Mouse (Mus musculus): ENCODE results near the gene Ifnab. TPM values are rescaled to one million over a fixed set of nuclear protein-coding genes. Genes with fewer than 3 reads are reported as not detected.

Ifnab gene
- not detected for total RNA-seq (2021)
- long read RNA-seq, experiment 1 = 0 reads
- long read RNA-seq, experiment 2 = 0 reads

DNA sequence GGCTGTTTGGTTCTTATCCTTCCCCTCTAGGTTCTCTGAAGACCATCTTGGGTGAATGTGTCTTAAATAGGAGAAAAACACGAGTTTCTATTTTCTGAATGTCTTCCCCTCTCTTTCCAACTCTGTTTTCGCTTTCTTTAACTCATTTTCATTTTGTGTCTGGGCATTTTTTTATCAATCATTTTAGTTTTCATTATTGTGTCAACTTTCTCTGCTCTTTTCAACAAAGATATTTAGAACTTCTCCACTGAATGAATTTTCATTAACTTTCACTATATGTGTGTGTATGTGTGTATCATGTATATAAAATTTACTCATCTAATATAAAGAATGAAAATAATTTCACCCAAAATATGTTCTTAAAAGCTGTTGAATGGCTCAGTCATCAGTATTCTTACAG is at the start of gene Ifnab:
Gene Ifnab (minus strand): TSS at position 101 of the 400 bp plus-strand sequence.
- DNase-seq = no peak

DNA sequence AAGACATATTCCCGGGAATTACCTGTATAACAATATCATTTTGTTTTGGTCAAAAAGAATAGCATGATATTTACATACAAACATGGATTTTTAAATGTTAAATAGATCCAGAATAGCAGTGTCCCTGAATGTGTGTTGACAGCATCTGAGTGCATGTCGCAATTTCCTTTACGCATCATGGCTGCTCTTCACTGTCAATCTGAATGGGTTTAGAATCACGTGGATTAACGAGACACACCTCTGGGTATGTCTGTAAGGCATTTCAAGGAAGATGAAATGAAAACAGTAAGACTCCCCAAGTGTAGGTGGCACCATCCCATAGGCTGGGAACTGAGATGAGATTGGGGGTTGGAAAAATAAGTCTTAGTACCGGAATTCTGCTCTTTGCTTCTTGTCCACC is 47.9 kb upstream of the Ifnab start:
- DNase-seq = no peak

DNA sequence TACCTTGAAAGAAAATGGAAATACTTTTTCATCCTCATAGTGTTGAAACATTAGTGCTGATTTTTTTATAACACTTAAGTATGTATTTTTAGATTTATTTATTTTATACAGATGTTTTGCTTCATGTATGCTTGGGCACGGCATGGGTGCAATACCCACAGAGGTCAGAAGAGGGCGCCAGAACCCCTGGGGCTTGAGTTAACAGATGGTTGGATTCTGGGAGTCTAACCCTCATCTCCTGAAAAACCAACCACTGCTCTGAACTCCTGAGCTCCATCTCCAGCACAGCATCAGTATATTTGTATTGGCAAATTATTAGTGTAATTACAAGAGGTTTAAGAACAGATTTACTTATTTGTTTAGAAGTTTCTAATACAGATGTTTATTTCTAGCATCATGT is 47.3 kb upstream of the Ifnab start:
- DNase-seq = peak; percentile 74 to 78

DNA sequence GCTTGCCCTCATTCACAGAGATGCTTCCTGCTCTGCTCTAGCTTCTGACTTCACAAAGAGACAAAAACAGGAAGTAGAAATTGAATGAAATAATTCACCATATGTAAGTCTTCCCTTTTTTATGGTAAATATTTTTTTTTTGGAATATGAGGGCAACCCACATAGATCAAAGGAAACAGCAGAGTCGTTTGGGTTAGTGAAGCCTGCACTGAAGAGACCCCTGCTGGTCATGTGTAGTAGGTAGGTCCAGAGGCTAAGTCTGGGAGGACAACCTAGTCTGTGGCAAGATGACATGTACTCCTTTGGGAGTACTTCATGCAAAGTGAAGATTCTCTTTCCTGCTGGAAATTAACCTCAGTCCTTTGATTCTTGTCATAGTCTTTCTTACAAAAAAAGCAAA is 36.2 kb upstream of the Ifnab start:
- DNase-seq = peak; percentile 30 to 65

DNA sequence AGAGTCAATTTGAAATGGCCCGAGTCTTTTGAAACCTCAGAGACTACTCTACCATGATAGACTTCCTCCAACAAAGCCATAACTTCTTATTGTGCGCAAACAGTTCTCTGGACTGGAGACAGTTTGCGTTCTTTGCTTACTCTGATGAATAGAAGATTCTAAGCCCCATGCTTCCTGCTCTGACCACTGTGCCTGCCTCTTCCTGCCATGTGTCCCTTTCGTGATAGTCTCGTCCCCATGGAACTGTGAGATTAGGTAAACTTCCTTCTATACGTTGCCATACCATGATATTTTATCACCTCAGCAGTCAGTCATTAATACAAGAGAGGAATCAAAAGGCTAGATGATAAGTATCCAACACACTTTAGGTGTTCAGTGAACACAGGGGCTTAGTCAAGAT is 35.6 kb upstream of the Ifnab start:
- DNase-seq = no peak

DNA sequence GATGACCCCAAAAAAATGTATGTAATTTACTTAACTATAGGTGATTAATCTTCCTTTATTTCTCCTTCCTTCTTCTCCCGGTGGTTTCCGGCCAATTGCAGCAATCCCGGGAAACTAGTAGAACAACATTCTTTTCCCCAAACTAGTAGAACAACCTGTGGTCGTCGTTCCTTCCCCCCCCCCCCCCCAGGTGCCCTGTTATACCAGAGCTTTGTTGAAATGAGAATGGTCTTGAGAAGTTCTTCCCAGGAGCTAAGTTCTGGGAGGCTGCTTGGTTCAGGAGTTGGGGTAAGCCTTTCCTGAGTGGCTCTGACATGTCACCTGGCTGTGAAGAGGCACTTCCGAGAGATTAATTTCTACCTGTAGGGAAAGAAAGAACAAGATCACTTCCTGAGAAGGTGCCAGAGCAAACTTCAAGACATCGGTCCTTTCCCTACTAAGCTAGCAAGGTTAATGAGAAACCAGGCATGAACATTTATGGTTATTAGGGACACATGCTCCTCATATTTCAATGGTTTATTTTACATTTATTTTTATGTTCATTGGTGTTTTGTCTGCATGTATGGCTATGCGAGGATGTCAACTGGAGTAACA is 32.4 kb upstream of the Ifnab start:
- DNase-seq = no peak

DNA sequence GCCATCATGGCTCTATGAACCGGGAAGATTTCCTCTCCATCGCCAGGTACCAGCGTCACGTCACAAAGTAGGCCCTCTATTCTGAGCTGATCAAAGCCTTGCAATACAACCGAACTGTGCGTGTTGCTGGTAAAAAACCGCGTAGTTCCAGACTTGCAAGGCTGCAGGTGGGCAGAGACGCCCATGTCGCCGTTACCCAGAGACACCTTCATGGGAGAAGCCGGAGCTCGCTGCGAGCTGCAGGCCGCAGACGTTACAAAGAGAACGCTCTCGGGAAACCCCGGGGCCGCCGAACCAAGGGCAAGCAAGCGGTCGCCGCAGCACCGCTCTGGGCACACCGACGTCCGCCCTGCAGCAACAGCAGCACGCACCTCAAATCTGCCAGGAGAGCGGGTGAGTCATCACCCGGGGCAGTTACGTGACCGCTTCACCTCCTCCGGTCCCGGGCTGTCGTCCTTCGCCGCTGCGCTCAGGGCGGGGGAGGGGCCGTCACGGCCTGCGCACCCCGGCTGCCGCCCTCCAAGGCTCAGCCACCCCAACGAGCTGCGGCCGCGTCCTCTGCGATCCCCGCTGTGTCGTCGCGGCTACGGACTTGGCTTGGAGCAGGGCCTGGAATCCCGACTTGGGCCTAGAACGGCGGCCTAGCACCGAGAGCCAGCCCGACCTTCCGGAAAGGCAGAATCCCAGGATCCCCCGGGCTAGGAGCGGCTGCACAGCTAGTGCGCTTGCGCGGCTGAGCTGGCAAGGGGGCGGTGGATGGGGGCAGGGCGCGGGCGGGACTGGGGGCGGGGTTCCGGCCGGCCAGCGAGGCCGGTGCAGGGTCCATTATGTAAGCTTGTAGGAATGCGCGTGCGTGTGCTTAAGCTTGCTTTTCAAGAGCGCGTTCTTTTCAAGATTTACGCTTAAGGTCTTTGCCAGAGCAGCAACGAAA is 30.9 kb upstream of the Ifnab start, which contains the start of the genes Gm26566 and Klhl9:
Gene Gm26566 (plus strand): TSS at position 15 of the 931 bp plus-strand sequence.
Gene Klhl9 (minus strand): TSS at position 675 of the 931 bp plus-strand sequence.
- DNase-seq = peak; percentile 94 to 96

DNA sequence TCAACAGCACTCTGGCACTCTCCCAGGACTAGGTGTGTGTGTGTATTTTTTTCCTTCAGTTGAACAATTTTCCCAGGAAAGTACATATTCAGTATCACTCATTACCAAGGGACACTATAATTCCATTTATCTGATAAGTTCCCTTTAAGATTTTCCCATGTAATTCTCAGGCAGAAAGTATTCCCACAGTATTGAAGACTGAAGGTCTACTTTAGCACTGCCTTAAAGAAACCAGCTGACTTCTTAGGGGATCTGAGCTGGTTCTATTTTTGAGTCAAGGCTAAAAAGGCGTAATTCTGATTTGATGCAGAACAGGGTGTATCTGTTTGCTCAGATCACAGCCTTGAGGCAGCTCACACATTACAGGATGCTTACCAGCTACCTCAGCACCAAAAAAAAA is 27.6 kb upstream of the Ifnab start:
- DNase-seq = no peak

DNA sequence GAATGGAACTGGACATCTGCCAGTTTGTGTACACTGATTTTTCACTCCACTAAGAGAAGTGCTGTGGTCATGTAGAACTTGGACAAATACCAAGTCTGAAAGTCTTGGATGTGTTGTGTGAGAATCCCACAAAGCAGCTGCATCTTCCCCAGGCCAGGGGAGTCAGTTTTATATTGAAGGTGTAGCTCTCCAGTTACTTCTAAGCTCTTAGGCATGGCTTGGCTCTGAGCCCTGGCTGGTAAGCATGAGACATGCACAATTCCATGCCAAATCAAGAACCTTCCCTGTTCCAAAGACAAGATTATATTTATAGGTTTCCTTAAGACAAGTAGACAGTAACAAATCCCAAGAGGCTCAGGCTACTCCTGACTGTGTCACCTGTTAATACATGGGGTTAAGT is 23.9 kb upstream of the Ifnab start:
- DNase-seq = peak; percentile 41 to 56

DNA sequence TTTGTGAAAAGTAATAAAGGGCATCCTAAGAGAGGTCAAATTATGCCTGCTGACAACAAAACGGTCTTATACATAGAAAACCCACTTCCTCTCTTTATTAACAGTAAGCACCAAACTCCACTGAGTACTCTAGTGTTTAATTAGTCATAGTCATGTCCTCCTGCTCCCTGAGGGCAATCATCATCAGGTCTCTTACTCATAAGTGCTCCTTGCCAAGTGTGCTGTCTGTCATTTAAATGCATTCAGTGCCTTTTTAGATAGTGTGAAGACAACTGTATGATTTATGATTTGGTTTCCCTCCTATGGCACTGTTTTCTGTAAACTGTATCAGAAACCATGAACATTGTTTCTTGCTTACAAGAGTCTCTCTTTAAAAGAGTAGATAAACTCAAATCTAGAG is 23.1 kb upstream of the Ifnab start:
- peak; percentile 4 to 18 for DNase-seq

DNA sequence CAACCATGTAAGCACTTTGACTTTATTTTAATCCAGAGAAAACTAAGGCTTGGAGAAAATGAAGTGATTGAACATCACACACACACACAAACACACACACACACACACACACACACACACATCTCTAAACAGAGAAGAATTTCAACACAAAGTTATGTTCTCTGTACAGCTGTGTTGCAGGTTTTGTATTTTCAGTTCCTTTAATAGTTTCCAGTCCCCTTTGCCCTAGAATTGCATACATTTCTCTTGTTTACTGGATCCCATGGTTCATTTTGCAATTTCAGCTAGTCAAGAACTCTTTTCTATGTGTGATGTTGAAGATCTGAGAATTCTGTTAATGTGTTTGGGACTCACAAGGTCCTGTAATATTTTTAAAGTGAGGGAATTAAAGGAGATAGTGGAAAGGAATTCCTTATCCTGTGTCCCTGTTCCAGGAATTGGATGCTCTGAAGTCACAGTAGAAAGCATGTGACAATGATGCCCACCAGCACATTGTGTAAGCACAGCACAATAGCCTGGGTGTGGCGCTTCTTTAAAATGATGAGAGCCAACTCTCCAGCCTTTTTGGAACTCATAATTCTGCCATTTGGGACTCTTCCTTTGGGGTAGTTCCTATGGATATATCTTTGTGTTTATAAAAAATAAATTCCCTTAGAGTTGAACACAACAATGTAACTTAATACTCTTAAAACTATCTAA is 16.1 kb upstream of the Ifnab start:
- DNase-seq = no peak

DNA sequence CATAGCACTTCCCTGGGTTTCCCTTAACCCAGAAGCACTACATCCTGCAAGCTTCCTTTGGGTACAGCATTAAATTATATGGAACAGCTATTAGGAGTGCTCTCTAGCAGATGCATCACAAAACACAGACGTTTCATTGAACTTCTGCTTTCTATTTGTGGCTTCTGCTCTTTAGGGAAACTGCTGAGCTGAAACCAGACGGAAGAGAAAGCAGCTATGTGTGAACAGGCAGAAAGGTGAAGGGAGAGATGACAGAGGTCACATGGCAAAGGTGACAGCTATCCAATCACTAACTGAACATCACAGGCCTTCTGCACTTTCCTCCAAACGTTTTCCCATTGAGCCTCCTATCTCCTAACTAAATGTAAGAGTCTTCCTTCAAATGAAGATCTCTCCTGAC is 14.8 kb upstream of the Ifnab start:
- no peak for DNase-seq

DNA sequence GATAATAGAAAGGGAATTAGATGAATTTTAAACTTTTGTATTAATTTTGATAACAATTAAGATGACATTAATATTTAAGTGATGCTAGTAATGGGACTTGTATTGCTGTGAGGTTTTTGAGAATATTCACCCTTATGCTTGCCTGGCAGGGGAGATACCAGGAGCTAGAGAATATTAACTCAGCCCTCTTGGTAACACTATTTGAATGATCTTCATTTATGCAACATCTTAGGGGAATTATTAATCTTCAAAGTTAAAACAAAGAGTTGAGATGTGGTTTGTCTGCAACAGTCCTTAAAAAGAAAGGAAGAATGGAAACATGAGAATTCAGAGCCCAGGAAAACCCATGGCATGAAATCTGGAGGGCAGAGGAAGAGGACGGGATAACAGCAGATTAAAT is 8.1 kb upstream of the Ifnab start:
- no peak for DNase-seq

DNA sequence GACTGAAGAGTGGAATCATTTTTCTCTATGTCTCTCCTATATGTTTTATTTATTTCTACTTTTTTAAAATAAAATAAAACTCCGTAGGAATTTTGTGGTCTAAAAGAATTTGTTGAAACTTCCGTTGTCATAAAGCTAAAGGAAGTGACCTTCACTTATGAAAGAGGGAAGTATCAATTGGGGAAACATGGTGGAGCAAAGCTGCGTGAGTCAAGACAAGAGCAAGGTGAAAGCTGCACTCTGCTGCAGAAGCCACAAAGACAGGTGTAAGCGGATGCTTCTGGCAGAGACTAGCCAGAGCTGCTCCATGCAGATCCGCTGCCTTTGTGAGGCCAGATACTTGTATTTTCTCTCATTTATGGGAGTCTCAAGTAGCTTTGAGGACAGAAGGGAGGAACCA is 7.6 kb upstream of the Ifnab start:
- no peak for DNase-seq

DNA sequence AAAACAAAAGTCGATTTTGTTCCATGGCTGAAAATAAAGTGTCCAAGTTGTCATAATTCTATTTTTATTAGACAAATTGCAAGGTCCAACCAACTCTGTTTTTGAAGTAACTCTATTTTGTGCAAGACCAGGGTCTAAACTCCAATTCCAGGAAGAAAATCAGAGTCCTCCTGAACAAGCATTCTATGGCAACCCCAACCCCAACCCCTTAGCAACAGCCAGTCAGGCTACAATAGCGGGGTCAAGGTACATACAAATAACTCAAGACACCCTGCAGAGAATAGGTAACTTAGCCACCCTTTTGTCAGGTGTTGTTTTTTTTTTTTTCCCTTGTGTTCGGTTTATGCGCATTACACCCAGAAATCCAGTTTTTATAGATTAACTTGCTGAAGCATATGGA is 6.6 kb upstream of the Ifnab start:
- DNase-seq = no peak

DNA sequence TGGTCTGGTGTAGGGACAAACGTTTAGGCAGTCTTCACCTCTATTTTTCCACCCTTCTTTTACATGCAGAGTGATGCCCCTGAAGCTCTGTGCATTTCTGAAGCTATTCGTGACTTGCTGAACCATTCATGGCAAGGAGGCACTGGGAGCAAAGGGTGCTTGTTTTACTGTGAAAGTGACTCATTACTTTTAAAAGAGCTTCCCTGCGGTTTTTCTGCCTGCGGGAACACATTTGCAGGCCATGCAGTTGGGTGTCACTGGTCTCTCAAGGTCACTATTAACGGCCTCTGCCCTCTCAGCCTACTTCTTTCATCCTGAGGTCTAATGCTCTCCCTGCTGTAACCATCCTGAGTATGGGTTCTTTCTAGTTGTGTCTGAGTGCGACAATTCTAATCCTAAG is 5.9 kb upstream of the Ifnab start:
- DNase-seq = no peak

DNA sequence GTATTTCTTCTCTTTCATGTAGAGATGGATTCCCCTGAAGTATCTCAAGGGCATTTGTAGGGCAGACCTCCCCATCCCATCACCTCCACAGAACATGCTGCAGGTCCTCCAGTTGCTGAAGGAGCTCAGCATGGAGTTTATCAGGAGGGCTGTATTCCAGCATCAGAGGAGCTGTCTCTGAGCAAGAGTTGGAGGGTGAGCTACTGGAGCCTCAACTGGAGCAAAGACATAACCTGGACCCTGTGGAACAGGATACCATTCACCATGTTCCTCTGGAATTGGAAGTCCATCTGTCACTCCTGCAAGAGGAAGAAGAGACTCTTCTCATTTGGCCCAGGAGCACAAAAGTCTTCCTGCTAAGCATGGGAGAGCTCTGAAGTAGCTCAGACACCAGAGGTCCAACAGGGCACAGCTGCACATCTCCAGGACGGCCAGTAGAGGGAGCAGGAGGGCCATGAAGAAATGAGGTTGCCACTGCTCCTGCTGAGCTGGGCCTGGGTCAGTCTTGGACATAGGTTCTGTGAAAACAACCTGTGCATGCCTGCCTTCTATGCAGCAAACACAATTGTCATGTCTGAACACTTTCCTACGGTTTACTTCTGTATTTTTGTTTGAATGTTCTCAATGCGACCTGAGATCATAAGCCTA is 5.2 kb upstream of the Ifnab start:
- peak; percentile 75 to 83 for DNase-seq

DNA sequence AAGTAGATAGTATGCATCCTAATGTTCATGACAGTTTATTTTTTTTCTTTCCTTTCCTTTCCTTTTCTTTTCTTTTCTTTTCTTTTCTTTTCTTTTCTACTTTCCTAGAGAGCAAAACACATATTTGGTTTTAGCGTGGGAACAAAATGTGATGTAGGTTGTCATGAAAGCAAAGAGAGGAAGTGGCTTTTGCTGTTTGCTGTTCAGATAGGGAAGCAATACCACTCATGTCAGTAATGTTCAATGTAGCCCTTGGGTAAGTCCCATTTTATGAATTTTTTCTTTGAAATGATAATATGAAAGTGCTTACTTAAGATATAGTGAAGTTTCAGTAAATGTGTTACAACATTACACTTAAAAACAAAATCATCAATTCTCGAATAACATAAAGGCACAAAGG is 2.2 kb upstream of the Ifnab start:
- DNase-seq = no peak

DNA sequence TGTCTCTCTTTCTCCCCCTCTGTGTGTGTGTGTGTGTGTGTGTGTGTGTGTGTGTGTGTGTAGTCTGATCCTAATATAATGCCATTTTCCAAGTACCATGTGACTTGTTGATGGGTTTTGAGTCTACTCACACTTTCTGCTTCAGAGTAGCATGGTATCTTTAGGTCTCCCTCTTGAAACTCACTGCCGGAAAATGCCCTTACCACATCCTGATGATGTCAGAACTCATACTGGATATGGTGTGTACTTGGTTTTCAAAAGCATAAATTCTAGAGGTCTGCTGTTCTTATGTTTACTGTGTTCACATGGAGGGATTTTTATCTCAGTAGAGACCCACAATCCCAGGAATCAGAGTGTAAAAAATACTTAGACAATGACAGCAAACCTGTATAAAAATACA is 1.4 kb upstream of the Ifnab start:
- no peak for DNase-seq

DNA sequence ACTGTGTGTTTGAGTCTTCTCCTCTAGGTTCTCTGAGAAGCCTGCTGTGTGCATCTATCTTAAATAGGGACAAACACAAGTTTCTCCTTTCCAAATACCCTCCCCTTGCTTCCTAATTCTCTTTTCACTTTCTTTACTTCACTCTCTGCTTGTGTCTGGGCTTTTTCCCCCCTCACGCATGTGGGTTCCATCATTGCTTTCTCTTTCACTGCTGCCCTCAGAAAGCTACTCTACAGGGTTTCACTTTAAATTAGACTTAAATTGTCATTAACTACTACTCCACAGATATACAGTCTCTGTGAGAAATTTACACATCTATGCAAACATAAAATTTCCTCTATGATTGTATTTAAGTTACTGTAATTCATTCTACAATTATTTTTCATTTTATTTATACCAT is 7.3 kb downstream of the Ifnab start, which contains the start of gene Ifna2:
Gene Ifna2 (minus strand): TSS at position 101 of the 400 bp plus-strand sequence.
- no peak for DNase-seq

DNA sequence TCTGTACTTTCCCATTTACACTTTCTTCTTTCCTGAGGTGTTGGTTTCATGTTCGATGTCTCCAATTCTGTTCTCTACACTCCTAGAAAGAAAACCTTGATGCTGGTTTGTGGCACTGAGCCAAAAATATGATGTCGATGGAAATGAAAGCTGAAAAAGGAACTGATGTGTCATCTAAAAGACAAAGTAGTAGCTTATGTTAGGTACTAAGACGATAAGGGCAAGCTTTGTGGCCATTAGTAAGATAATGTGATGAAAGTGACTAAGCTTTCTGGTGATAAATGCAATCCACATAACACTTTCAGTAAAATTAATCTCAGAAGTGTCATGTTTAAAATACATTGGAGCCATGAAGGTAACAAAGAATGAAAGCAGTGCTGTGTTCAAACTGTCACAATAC is 9.8 kb downstream of the Ifnab start:
- DNase-seq = no peak

DNA sequence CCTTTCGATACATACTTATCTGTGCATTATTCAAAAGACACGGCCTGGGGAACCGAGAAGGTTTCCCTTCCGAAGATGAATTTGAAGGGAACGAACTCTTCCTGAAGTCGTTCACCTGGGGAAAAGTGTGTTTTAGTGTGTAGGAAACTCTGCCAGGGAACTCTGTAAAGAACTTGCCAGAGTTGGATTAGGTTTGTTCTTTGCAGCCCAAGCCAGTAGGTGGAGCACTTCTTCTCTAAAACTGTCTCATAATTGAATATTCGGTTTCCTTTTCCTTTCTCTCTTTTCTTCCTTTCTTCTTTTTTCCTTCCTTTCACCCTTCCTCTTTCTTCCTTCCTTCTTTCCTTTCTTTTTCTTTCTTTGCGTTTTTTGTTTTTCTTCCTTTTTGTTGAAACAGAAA is 10.8 kb downstream of the Ifnab start:
- DNase-seq = peak in 1 of 2 experiments; percentile 23
